Mouse (Mus musculus) MEL (cell line): ENCODE measurements around the gene Meaf6. TPM values are rescaled to one million over a fixed set of nuclear protein-coding genes. Genes with fewer than 3 reads are reported as not detected.

ENCODE experiments used
- DNase-seq: peaks from one replicate; pipeline ENCODE4 v3.0.0; 2011; ENCODE audit warnings: low read depth, low spot score
- H3K27ac ChIP-seq: 2 replicates; pipeline ENCODE4 v1.5.1; 2012; ENCODE audit warnings: low read depth, mild to moderate bottlenecking, control low read depth, low read length, moderate library complexity; ENCODE audit not compliant: control insufficient read depth
- H3K27me3 ChIP-seq, 2 experiments: fragments of 150-350 bp in 1 of 2; sonication (generic) in 1 of 2; 2 replicates each; pipeline ENCODE4 v1.6.1; 2012; ENCODE audit warnings: low read length in 2 of 2, mild to moderate bottlenecking in 2 of 2, improper control_type of control experiment in 1 of 2, moderate library complexity in 1 of 2; ENCODE audit not compliant: insufficient read depth in 2 of 2, control insufficient read depth in 1 of 2
- H3K36me3 ChIP-seq, 2 experiments: 2 replicates each; pipeline ENCODE4 v1.6.1; 2012 to 2014; ENCODE audit warnings: low read length in 2 of 2, improper control_type of control experiment in 1 of 2, inconsistent platforms in 1 of 2, mild to moderate bottlenecking in 1 of 2; ENCODE audit not compliant: insufficient read depth in 2 of 2, control insufficient read depth in 1 of 2
- H3K4me1 ChIP-seq, 2 experiments: fragments of 150-350 bp in 1 of 2; sonication (generic) in 1 of 2; 2 replicates each; pipeline ENCODE4 v1.6.1; 2012; ENCODE audit warnings: low read length in 2 of 2, improper control_type of control experiment in 1 of 2, mild to moderate bottlenecking in 1 of 2; ENCODE audit not compliant: insufficient read depth in 2 of 2, control insufficient read depth in 1 of 2
- H3K4me3 ChIP-seq, 2 experiments: fragments of 150-350 bp in 1 of 2; sonication (generic) in 1 of 2; 2 replicates each; pipeline ENCODE4 v1.5.1; 2012; ENCODE audit warnings: low read depth in 2 of 2, low read length in 2 of 2, mild to moderate bottlenecking in 2 of 2, moderate library complexity in 2 of 2, control low read depth in 1 of 2, improper control_type of control experiment in 1 of 2; ENCODE audit not compliant: control insufficient read depth in 1 of 2, insufficient read depth in 1 of 2
- H3K79me2 ChIP-seq: 2 replicates; pipeline ENCODE4 v1.6.1; 2012; ENCODE audit warnings: mild to moderate bottlenecking, low read length, moderate library complexity; ENCODE audit not compliant: control insufficient read depth, poor library complexity, insufficient read depth
- H3K9ac ChIP-seq: 2 replicates; pipeline ENCODE4 v1.6.1; 2012; ENCODE audit warnings: low read depth, mild to moderate bottlenecking, control low read depth, low read length, moderate library complexity; ENCODE audit not compliant: control insufficient read depth, poor library complexity, severe bottlenecking
- H3K9me3 ChIP-seq: fragments of 150-350 bp; sonication (generic); replicated peaks from 2 replicates; pipeline ENCODE4 v1.6.1; 2012; ENCODE audit warnings: mild to moderate bottlenecking, low read length, improper control_type of control experiment, moderate library complexity; ENCODE audit not compliant: insufficient read depth
- CHD1 ChIP-seq: IDR thresholded peaks from 2 replicates; pipeline ENCODE4 v1.6.1; 2012; ENCODE audit warnings: low read depth, mild to moderate bottlenecking, inconsistent platforms, low read length, improper control_type of control experiment
- CHD2 ChIP-seq: IDR thresholded peaks from 2 replicates; pipeline ENCODE4 v1.6.1; 2011; ENCODE audit warnings: low read length, improper control_type of control experiment
- CTCF ChIP-seq, 3 experiments: IDR thresholded peaks in 2 of 3; conservative IDR thresholded peaks in 1 of 3; 2 replicates each; pipeline ENCODE4 v1.5.1; 2011 to 2012; ENCODE audit warnings: low read length in 3 of 3, low read depth in 2 of 3, mild to moderate bottlenecking in 2 of 3, improper control_type of control experiment in 1 of 3, inconsistent platforms in 1 of 3, mixed read lengths in 1 of 3, moderate library complexity in 1 of 3; ENCODE audit not compliant: control insufficient read depth in 1 of 3, insufficient read depth in 1 of 3, poor library complexity in 1 of 3, severe bottlenecking in 1 of 3
- ELF1 ChIP-seq: IDR thresholded peaks from 2 replicates; pipeline ENCODE4 v1.6.1; 2014; ENCODE audit warnings: low read depth, mild to moderate bottlenecking, inconsistent platforms, low read length, improper control_type of control experiment, moderate library complexity
- GATA1 ChIP-seq: IDR thresholded peaks from 2 replicates; pipeline ENCODE4 v1.6.1; 2011; ENCODE audit warnings: low read depth, low read length, improper control_type of control experiment
- JUND ChIP-seq: IDR thresholded peaks from 2 replicates; pipeline ENCODE4 v1.6.1; 2011; ENCODE audit warnings: low read depth, mild to moderate bottlenecking, improper control_type of control experiment, low read length
- MAZ ChIP-seq: IDR thresholded peaks from 2 replicates; pipeline ENCODE4 v1.6.1; 2012; ENCODE audit warnings: low read depth, mild to moderate bottlenecking, inconsistent platforms, low read length, improper control_type of control experiment
- MYB ChIP-seq: IDR thresholded peaks from 2 replicates; pipeline ENCODE4 v1.6.1; 2011; ENCODE audit warnings: mild to moderate bottlenecking, low read depth, low read length, improper control_type of control experiment
- POLR2AphosphoS2 ChIP-seq: IDR thresholded peaks from 2 replicates; pipeline ENCODE4 v1.6.1; 2011; ENCODE audit warnings: low read length, improper control_type of control experiment
- POLR2AphosphoS5 ChIP-seq: IDR thresholded peaks from 2 replicates; pipeline ENCODE4 v1.6.1; 2012; ENCODE audit warnings: low read depth, borderline replicate concordance, mild to moderate bottlenecking, inconsistent platforms, low read length, moderate library complexity, mixed read lengths
- RAD21 ChIP-seq: IDR thresholded peaks from 2 replicates; pipeline ENCODE4 v1.6.1; 2011; ENCODE audit warnings: mild to moderate bottlenecking, low read depth, low read length, improper control_type of control experiment
- SMC3 ChIP-seq: IDR thresholded peaks from 2 replicates; pipeline ENCODE4 v1.6.1; 2011; ENCODE audit warnings: low read depth, low read length, improper control_type of control experiment
- TCF12 ChIP-seq: IDR thresholded peaks from 2 replicates; pipeline ENCODE4 v1.6.1; 2014; ENCODE audit warnings: low read depth, mild to moderate bottlenecking, inconsistent platforms, low read length, improper control_type of control experiment, moderate library complexity
- UBTF ChIP-seq: IDR thresholded peaks from 2 replicates; pipeline ENCODE4 v1.6.1; 2012; ENCODE audit warnings: low read depth, mild to moderate bottlenecking, inconsistent platforms, low read length, improper control_type of control experiment, moderate library complexity, borderline replicate concordance; ENCODE audit not compliant: insufficient read depth
- USF2 ChIP-seq, 2 experiments: IDR thresholded peaks; 2 replicates each; pipeline ENCODE4 v1.6.1; 2011 to 2012; ENCODE audit warnings: improper control_type of control experiment in 2 of 2, low read length in 2 of 2, borderline replicate concordance in 1 of 2, inconsistent platforms in 1 of 2, low read depth in 1 of 2, mild to moderate bottlenecking in 1 of 2; ENCODE audit not compliant: insufficient read depth in 1 of 2
- ZC3H11A ChIP-seq: IDR thresholded peaks from 2 replicates; pipeline ENCODE4 v1.6.1; 2012; ENCODE audit warnings: low read depth, mild to moderate bottlenecking, inconsistent platforms, low read length, improper control_type of control experiment
- ZKSCAN1 ChIP-seq: IDR thresholded peaks from 2 replicates; pipeline ENCODE4 v1.6.1; 2012; ENCODE audit warnings: low read depth, mild to moderate bottlenecking, inconsistent platforms, low read length, improper control_type of control experiment, moderate library complexity
- ZMIZ1 ChIP-seq: IDR thresholded peaks from 2 replicates; pipeline ENCODE4 v1.6.1; 2012; ENCODE audit warnings: low read depth, mild to moderate bottlenecking, inconsistent platforms, low read length, improper control_type of control experiment, moderate library complexity
- ZNF384 ChIP-seq: IDR thresholded peaks from 2 replicates; pipeline ENCODE4 v1.6.1; 2012; ENCODE audit warnings: low read depth, mild to moderate bottlenecking, inconsistent platforms, low read length, improper control_type of control experiment
- polyA plus RNA-seq, 2 experiments: library from polyadenylated mRNA; stranded (reverse) in 1 of 2; unstranded in 1 of 2; fragments of >175 nt in 1 of 2; fragments of >200 nt in 1 of 2; gene quantifications; 2 replicates each; pipeline versions ENCODE4 v1.2.1 to v1.2.4; 2012; ENCODE audit warnings: low replicate concordance in 2 of 2, low read depth in 1 of 2; ENCODE audit not compliant: insufficient read length in 2 of 2, insufficient read depth in 1 of 2, missing spikeins in 1 of 2
- total RNA-seq: library from RNA; depleted of rRNA; stranded (reverse); fragments of 300-350 nt; gene quantifications from 2 replicates; pipeline ENCODE4 v1.2.3, GENCODE M21; 2012

Meaf6 gene
- total and polyA plus RNA-seq, 3 experiments: 34.9 to 46.7 TPM; not detected in 1

DNA sequence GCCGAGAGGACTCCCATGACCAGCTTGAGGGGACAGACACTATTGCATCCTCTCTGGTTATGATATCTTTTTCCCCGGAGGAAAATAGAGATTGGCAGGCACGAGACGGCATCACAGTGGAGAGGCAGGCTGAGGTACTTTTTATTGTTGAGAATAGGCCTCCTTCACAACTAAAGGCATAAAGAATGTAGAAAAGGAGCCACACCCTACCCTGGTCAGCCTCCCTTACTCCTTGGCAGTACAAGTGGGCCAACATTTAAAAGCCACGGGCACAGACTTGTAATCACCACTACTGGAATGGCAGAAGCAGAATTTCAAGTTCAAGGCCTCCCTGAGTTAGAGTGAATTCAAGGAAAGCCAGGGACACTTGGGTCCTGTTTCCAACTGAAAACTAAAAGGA is 26.9 kb upstream of the Meaf6 start:
- H3K9ac ChIP-seq: no peak overlapping the region
- no peak for TF ChIP-seq ZNF384
- TF ChIP-seq POLR2AphosphoS5: no peak
- no peak for TF ChIP-seq TCF12
- TF ChIP-seq MYB: no peak
- no peak for TF ChIP-seq GATA1
- no peak for TF ChIP-seq CHD1
- no peak for TF ChIP-seq ELF1
- TF ChIP-seq UBTF: no peak
- TF ChIP-seq ZMIZ1: no peak
- no peak for TF ChIP-seq CHD2
- TF ChIP-seq MAZ: no peak
- H3K4me3 ChIP-seq: no peak overlapping the region
- no peaks in the 10 kb centered on the region for H3K9me3 ChIP-seq
- H3K27ac ChIP-seq: no peak overlapping the region
- H3K27me3 ChIP-seq: no peaks in the 10 kb centered on the region
- H3K36me3 ChIP-seq: peaks cover 3 to 13% of the 10 kb centered on the region in 2 experiments
- peaks cover 6 to 19% of the 10 kb centered on the region in 2 experiments; a peak in 3 of 4 replicates for H3K4me1 ChIP-seq
- DNase-seq: no peak
- no peaks in the 10 kb centered on the region for H3K79me2 ChIP-seq

DNA sequence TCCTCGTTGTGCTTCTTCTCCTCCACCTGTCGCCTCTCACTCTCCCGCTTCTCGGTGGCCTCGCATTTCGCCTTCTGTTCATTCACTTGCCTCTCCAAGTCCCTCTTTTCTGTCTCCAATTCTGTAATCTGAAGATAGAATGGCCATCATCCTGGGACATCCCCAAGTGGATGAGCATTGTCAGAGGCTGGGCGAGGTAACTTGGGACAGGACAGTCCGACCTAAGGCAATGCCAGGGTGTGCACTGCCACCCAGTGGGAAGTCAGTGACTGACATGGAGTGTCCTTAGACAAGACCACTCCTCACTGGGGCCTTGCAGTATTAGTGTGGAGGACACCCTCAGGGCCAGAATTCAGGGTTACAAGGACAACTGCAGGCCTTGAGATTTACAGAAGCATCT is 25.9 kb upstream of the Meaf6 start:
- no peak overlapping the region for H3K9ac ChIP-seq
- DNase-seq: peak; percentile 52
- no peaks in the 10 kb centered on the region for H3K79me2 ChIP-seq
- H3K27ac ChIP-seq: no peak overlapping the region
- H3K27me3 ChIP-seq: no peaks in the 10 kb centered on the region
- peaks cover 6 to 19% of the 10 kb centered on the region in 2 experiments; a peak in 3 of 4 replicates for H3K4me1 ChIP-seq
- H3K36me3 ChIP-seq: peaks cover 0 to 13% of the 10 kb centered on the region in 2 experiments
- H3K9me3 ChIP-seq: no peaks in the 10 kb centered on the region
- TF ChIP-seq JUND (no peak), USF2 (IDR thresholded peaks at IDR 0.05; ENCODE audit: borderline replicate concordance in 1 of 2, insufficient read depth in 1 of 2, low read depth in 1 of 2, low read length in 2 of 2) (no peak), POLR2AphosphoS2 (no peak), RAD21 (peak; percentile 70), ZKSCAN1 (no peak), CTCF (IDR thresholded peaks at IDR 0.05 in 2 of 3, conservative IDR thresholded peaks at IDR 0.05 in 1 of 3; ENCODE audit: control insufficient read depth in 1 of 3, insufficient read depth in 1 of 3, low read depth in 2 of 3, low read length in 3 of 3, poor library complexity in 1 of 3, severe bottlenecking in 1 of 3) (peak; percentile 55 to 66 (median 62)), SMC3 (peak; percentile 60), ZC3H11A (peak; percentile 36)
- H3K4me3 ChIP-seq: no peak overlapping the region
